8 mouse cellular contexts compared by ENCODE assay signal in the genomic region with DNA sequence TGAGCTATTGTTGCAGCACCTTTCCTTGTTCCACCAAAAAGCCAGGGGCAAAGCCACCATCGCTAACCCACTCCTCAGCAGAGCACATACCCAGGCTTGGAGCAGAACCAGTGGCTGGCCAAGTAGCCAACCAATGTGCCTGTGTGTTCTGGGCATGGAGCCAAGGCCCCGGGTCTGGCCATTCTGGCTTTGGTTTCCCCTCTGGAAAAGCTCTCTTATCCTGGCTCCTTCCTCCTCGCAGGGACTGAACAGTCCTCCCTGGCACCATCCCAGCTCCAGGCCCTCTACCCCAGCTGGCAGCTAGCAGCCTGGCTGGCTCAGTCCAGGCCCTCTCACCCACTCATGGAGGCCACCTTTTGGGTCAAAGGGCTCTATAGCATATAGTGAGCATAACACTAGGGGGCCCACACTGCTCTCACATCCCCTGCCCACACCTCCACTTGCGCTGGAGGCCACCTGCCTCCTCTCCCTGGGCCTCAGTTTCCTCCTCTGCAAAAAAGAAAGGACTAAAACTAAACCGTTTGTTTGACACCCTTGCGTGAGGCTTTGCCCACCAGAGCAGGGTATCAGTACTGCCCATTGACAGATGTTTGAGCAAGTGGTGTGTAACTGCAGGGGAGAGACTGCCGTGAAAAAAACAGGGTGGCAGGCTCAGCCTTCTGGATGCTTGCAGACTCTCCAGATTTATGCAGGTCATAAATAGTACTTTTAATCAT. TPM values are rescaled to one million over a fixed set of nuclear protein-coding genes. Genes with fewer than 3 reads are reported as not detected.
DNase-seq lines count a peak whose midpoint lies in the region; ATAC-seq and TF ChIP-seq lines count a peak whose summit lies in the region.

No protein-coding gene starts in this region.

- peaks cover 19% of the 10 kb centered on the region for H3K36me3 ChIP-seq in ES-Bruce4 (ENCODE audit: control insufficient read depth, insufficient read depth, low read length, poor library complexity, severe bottlenecking)
- H3K36me3 ChIP-seq in forebrain, postnatal 0 days (ENCODE audit: insufficient read depth): peaks cover 25% of the 10 kb centered on the region
- peaks cover 33% of the 10 kb centered on the region for H3K36me3 ChIP-seq in hindbrain, embryonic 10.5 days
- H3K36me3 ChIP-seq in lung, embryonic 15.5 days: peaks cover 27% of the 10 kb centered on the region

- no peaks in the 10 kb centered on the region for H3K27me3 ChIP-seq in ES-Bruce4 (ENCODE audit: control insufficient read depth, insufficient read depth, low read length, poor library complexity, severe bottlenecking)
- no peaks in the 10 kb centered on the region for H3K27me3 ChIP-seq in forebrain, postnatal 0 days (ENCODE audit: insufficient read depth, low read length)
- no peaks in the 10 kb centered on the region for H3K27me3 ChIP-seq in hindbrain, embryonic 10.5 days (ENCODE audit: insufficient read depth, poor library complexity, severe bottlenecking)
- no peaks in the 10 kb centered on the region for H3K27me3 ChIP-seq in lung, embryonic 15.5 days

- WGBS in forebrain, postnatal 0 days: 13% methylated on average over 7 of the region's 7 CpGs
- 67% methylated on average over 7 of the region's 7 CpGs for WGBS in hindbrain, embryonic 10.5 days
- WGBS in lung, embryonic 15.5 days: 27% methylated on average over 7 of the region's 7 CpGs

- peak overlapping the region; percentile 76 for H3K9ac ChIP-seq in ES-Bruce4 (ENCODE audit: low read depth, poor library complexity, severe bottlenecking)
- peak overlapping the region; percentile 51 for H3K9ac ChIP-seq in forebrain, postnatal 0 days
- peak overlapping the region; percentile 45 for H3K9ac ChIP-seq in lung, embryonic 15.5 days

- peak; percentile 62 for ATAC-seq in forebrain, postnatal 0 days
- ATAC-seq in lung, embryonic 15.5 days (ENCODE audit: borderline replicate concordance, extremely low read depth, low FRiP score, low TSS enrichment): peak; percentile 44

- no peak for TF ChIP-seq EP300 in ES-Bruce4 (IDR thresholded peaks at IDR 0.05; ENCODE audit: insufficient read depth, low read depth, low read length)

- H3K9me3 ChIP-seq in ES-Bruce4 (replicated peaks; ENCODE audit: control insufficient read depth, insufficient read depth, low read length, poor library complexity, severe bottlenecking): no peaks in the 10 kb centered on the region
- no peaks in the 10 kb centered on the region for H3K9me3 ChIP-seq in forebrain, postnatal 0 days (ENCODE audit: low read length)
- no peaks in the 10 kb centered on the region for H3K9me3 ChIP-seq in hindbrain, embryonic 10.5 days
- no peaks in the 10 kb centered on the region for H3K9me3 ChIP-seq in lung, embryonic 15.5 days

- TF ChIP-seq CTCF in ES-Bruce4 (IDR thresholded peaks at IDR 0.05; ENCODE audit: low read depth, low read length): no peak
- TF ChIP-seq CTCF in forebrain, postnatal 0 days (IDR thresholded peaks at IDR 0.05; ENCODE audit: low read depth): peak; percentile 13; the same call in 1 of the 2 replicates

- peak overlapping the region; percentile 65 for H3K4me2 ChIP-seq in forebrain, postnatal 0 days (ENCODE audit: low read depth)
- H3K4me2 ChIP-seq in lung, embryonic 15.5 days: peak overlapping the region; percentile 88

- peak; percentile 87 for DNase-seq in cerebellum, adult 11 months
- peak; percentile 86 for DNase-seq in forebrain, postnatal 0 days
- DNase-seq in hindbrain, embryonic 10.5 days (ENCODE audit: low spot score): no peak
- peak; percentile 89 to 93 for DNase-seq in layer of hippocampus, postnatal 10 days (ENCODE audit: low spot score in 2 of 2)
- peak; percentile 86 for DNase-seq in right cerebral cortex, postnatal 14 days
- no peak for DNase-seq in c-Kit-positive CD71-positive TER-119-positive erythroid progenitor cells, embryonic 14.5 days (ENCODE audit: low spot score)

- peaks cover 15% of the 10 kb centered on the region for H3K4me1 ChIP-seq in ES-Bruce4 (ENCODE audit: control insufficient read depth, insufficient read depth, low read length)
- peaks cover 24% of the 10 kb centered on the region for H3K4me1 ChIP-seq in forebrain, postnatal 0 days (ENCODE audit: insufficient read depth)
- H3K4me1 ChIP-seq in hindbrain, embryonic 10.5 days (replicated peaks): peaks cover 88% of the 10 kb centered on the region
- H3K4me1 ChIP-seq in lung, embryonic 15.5 days: peaks cover 84% of the 10 kb centered on the region

- peak overlapping the region; percentile 78 for H3K4me3 ChIP-seq in ES-Bruce4 (ENCODE audit: low read depth, low read length)
- H3K4me3 ChIP-seq in forebrain, postnatal 0 days (ENCODE audit: low read depth, low read length): peak overlapping the region; percentile 41
- peak overlapping the region; percentile 58 for H3K4me3 ChIP-seq in hindbrain, embryonic 10.5 days
- H3K4me3 ChIP-seq in lung, embryonic 15.5 days: peak overlapping the region; percentile 50

- no peak for TF ChIP-seq POLR2A in ES-Bruce4 (IDR thresholded peaks at IDR 0.05; ENCODE audit: insufficient read depth, low read length)

- H3K27ac ChIP-seq in ES-Bruce4 (ENCODE audit: insufficient read depth, low read length): 0 out of 2 replicates have a peak overlapping the region, but pooled peaks have one; percentile 63
- peak overlapping the region; percentile 82 for H3K27ac ChIP-seq in forebrain, postnatal 0 days (ENCODE audit: low read depth, low read length)
- H3K27ac ChIP-seq in hindbrain, embryonic 10.5 days: peak overlapping the region; percentile 91
- peak overlapping the region; percentile 92 for H3K27ac ChIP-seq in lung, embryonic 15.5 days

RNA-seq across cellular contexts. Expression of gene Srebf1, which starts 13.0 kb away (rescaled TPM):
- 60.5 and 68.6 TPM in 2 replicates for polyA plus RNA-seq in ES-Bruce4 (2011; ENCODE audit: insufficient read depth, insufficient read length, low read depth, missing spikeins)
- total RNA-seq in forebrain, postnatal 0 days (2014; rRNA removed): 56.2 and 70.7 TPM in 2 replicates
- polyA plus RNA-seq in forebrain, postnatal 0 days (2015; fragmentation: Nextera tagmentation; extraction: Ambion mirVana): 28.9 and 32.8 TPM in 2 replicates
- 45.0 and 55.8 TPM in 2 replicates for polyA plus RNA-seq in hindbrain, embryonic 10.5 days (2016; fragmentation: Nextera tagmentation; extraction: Ambion mirVana)
- total RNA-seq in layer of hippocampus, postnatal 10 days (2021): 10 to 100 TPM; 46.8 to 52.8 TPM
- polyA plus RNA-seq in lung, embryonic 15.5 days (2015; fragmentation: Nextera tagmentation; extraction: Ambion mirVana): 74.3 and 76.8 TPM in 2 replicates

Comparison
In these comparisons a context has a peak if more than half of its experiments do, and no peak if none do; other contexts are left out.
1. DNase-seq: peak in cerebellum, adult 11 months (single experiment), forebrain, postnatal 0 days (single experiment), layer of hippocampus, postnatal 10 days (2 of 2) and right cerebral cortex, postnatal 14 days (single experiment); none in hindbrain, embryonic 10.5 days (single experiment) and c-Kit-positive CD71-positive TER-119-positive erythroid progenitor cells, embryonic 14.5 days (single experiment).
2. Peak in every context shown above with its lines, with median percentiles within 50 percentile points of each other: H3K27ac ChIP-seq, H3K4me3 ChIP-seq and H3K9ac ChIP-seq.